Mouse (Mus musculus): ENCODE data around the gene Xpo1.

Gene Xpo1

GRCm38 (mm10) chr11:23299910-23300309 lies 44.1 kb downstream of the Xpo1 start:
- no peak for DNase-seq (ENCODE audit: low spot score)

- no peak for DNase-seq (ENCODE audit: low spot score)
These were observed 47.3 kb downstream of the Xpo1 start for GRCm38 (mm10) chr11:23303126-23303525.

GRCm38 (mm10) chr11:23305101-23305672 lies 49.3 kb downstream of the Xpo1 start:
- peak; percentile 39 for DNase-seq (ENCODE audit: low spot score)

- DNase-seq (ENCODE audit: low spot score) = peak; percentile 99
These were observed 50.1 kb downstream of the Xpo1 start for GRCm38 (mm10) chr11:23305673-23306608.

GRCm38 (mm10) chr11:23306764-23307565 lies 51.1 kb downstream of the Xpo1 start, which contains the start of gene Usp34:
Gene Usp34 (plus strand): TSS chr11:23306895.
- peak; percentile 79 for DNase-seq (ENCODE audit: low spot score)

- DNase-seq (ENCODE audit: low spot score) = peak; percentile 22
These were observed 51.7 kb downstream of the Xpo1 start for GRCm38 (mm10) chr11:23307566-23307920.

- DNase-seq (ENCODE audit: low spot score) = no peak
These were observed 57.7 kb downstream of the Xpo1 start for GRCm38 (mm10) chr11:23313496-23313895.

- no peak for DNase-seq (ENCODE audit: low spot score)
These were observed 73.6 kb downstream of the Xpo1 start for GRCm38 (mm10) chr11:23329413-23329812.

GRCm38 (mm10) chr11:23332136-23332535 lies 76.3 kb downstream of the Xpo1 start:
- DNase-seq (ENCODE audit: low spot score) = peak; percentile 46

- no peak for DNase-seq (ENCODE audit: low spot score)
These were observed 79.3 kb downstream of the Xpo1 start for GRCm38 (mm10) chr11:23335160-23335559.
